Mouse (Mus musculus) frontal cortex, adult 2 months (tissue): Measurements from ENCODE around the gene Hhex. TPM values are rescaled to one million over a fixed set of nuclear protein-coding genes. Genes with fewer than 3 reads are reported as not detected.

ENCODE experiments used
- DNase-seq, 2 experiments: peaks; one replicate each; pipeline ENCODE4 v3.0.0; 2022; ENCODE audit warnings: low spot score in 1 of 2; ENCODE audit errors: extremely low spot score in 1 of 2
- polyA plus RNA-seq: library from polyadenylated mRNA; depleted of rRNA; stranded (reverse); fragments of >200 nt; gene quantifications from 2 replicates; pipeline ENCODE4 v1.2.3, GENCODE M21; 2012; rRNA removed

The Hhex gene
- polyA plus RNA-seq, 1 experiment: 3.1 TPM

GRCm38 (mm10) chr19:37448212-37448611, 13.6 kb downstream of the Hhex start:
- no peak for DNase-seq

- DNase-seq: no peak
Measured at GRCm38 (mm10) chr19:37449246-37449645, 14.6 kb downstream of the Hhex start.

GRCm38 (mm10) chr19:37455528-37455927, 20.9 kb downstream of the Hhex start:
- no peak for DNase-seq

- DNase-seq: no peak
Measured at GRCm38 (mm10) chr19:37455961-37456360, 21.4 kb downstream of the Hhex start.

- no peak for DNase-seq
Measured at GRCm38 (mm10) chr19:37458013-37458412, 23.4 kb downstream of the Hhex start.

DNA sequence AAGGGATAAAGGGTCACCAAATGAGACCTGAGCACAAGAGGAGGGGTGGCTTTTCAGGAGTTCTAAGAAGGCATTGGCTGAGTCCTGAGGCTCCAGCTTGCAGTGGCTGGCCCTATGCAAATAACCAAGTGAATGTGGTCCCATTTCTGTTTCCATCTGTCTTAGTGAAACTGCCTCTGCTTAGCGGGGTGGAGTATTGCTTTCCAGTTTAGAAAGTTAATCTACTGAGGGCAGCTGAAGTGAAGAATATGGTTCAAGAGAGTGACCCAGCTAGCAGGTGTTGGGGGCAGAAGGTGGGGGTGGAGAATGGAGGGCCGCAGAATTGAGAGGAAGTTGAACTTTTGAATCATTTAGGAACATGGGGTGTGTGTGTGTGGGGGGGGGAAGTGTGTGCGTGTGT, 31.8 kb downstream of the Hhex start:
- DNase-seq: no peak

DNA sequence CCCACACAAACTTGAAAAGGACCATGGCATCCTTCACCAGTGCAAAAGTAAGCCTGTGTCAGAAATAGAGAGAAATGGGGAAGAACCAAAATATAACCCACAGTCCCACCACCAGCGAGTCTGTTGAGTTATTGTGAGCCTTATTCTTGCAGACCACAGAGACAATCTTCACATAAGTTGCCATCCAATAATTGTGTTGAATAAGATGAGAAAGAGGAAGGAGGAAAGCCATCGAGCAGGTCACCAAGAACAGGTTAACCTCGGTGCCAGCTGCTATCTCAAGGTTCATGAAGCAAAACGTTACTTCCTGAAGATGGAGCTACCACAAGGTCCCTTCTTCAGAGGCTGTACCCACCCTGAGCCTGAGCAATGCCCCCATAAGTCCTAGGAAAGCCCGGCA, 32.4 kb downstream of the Hhex start:
- DNase-seq: no peak

GRCm38 (mm10) chr19:37468841-37469566, 34.4 kb downstream of the Hhex start:
- DNase-seq: no peak

DNA sequence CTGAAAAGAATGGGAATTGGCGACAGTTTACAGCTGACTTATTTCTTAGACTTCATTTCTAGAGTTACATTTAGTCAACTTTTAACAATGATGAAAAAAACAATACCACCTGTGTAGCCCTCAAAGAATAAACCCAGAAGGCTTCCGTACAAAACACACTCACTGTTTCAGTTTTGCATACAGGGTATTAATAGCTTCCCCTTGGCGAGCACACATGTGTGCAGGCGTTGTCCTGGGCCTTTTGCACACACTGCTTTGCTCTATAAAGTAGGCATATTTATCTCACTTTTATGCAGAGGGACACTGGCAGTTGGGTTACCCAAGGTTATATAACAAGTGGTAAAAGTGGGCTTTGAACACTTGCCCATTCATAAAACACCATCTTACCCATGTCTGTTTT, 37.1 kb downstream of the Hhex start:
- no peak for DNase-seq

GRCm38 (mm10) chr19:37472589-37472988, 38.0 kb downstream of the Hhex start:
- DNase-seq: no peak

DNA sequence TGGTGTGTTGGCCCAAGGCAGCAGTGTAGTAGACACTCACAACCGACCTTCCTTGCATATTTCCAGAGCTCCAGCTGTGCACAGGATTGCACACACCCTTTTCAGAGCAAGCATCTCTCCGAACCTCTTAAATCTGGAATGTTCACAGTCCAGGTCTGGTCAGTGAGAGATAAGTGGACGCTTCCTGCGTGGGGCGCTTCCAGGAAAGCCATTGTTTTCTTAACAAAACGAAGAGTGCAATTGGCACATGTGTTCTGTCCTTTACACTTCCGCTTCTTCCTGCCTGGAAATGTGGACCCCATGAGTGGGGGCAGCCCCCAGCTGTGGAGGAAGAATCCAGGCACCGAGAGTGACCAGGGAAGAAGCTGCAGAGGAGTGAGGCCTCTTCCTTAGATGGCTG, 47.1 kb downstream of the Hhex start:
- no peak for DNase-seq

- DNase-seq: no peak
Measured at GRCm38 (mm10) chr19:37482556-37483187, 48.1 kb downstream of the Hhex start.

- no peak for DNase-seq
Measured at GRCm38 (mm10) chr19:37484787-37485186, 50.2 kb downstream of the Hhex start.

DNA sequence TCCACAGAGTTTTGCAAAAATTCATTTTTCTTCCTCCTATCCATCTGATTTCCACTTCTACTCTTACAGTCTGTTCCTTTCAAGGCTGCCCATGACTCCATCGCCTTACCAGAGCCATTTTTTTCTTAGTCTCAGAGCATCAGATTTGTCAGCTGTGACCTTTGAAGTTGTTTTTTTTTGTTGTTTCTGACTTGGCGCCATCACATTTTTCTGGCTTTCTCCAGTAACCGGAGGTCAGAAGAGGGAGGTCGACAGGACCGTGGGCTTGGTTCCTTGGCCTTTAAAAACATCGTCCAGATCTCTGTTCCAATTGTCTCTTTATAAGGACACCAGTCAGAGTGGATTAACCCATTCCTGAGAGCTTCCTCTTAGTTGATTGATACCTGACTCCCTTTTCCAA, 52.2 kb downstream of the Hhex start:
- no peak for DNase-seq

DNA sequence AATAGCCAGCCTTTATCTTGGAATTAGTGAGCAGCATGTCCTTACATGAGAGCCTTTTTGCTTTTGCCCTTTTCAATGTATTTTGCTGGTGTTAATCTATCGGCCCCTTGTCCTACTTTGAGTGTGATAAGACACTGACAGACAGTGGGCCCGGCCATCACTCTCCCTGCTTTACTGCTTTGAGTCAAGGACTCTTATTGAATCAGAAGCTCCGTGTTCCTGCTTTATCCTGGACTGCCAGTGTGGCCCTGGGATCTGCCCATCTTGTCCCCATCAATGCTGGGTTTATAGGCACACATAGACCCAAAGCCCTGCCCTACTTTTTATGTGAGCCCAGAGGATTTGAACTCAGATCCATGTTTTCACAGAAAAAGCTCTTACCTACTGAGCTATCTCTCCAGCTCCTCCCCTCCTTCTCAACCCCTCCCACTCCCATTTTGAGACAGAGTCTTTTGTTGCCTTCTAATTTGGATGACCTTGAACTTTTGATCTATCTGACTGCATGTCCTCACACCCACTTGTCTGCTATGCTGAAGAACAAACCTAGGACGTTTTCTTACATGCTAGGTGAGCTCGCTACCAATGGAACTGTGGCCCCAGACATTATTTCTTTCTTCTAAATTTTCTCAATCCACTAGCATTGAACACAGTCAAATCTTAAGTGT, 53.3 kb downstream of the Hhex start:
- no peak for DNase-seq

DNA sequence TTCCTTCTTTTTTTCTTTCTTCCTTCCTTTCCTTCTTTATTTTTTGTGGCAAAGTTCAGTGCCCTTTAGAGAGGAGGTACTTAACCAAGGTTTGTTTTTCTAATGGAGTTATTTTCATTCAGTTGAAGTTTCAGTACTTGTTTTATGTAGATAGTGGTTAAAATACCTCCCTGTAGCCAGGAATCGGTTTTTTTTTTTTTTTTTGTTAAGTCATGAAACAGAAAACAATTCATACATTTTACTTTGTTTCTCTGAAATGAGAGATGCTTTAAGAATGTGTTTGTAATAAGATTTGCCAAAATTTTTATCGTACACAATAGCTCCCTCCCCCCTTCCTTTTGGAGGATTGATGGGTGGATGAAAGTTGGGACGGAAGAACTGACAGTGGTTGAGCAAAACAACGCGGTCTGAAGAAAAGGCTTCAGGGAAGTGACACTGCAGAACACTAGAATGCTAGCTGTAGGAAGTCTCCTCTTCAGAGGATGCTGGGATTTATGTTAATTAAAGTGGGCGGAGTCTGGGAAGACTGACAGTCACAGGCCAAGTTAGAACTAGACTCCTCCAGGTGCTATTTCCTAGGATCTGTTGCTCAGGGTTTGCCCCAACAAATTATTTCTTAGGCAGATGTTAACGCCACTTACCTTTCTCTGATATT, 54.1 kb downstream of the Hhex start:
- DNase-seq: no peak

Other genes with a start within 250 kb of the Hhex start
- gene March5, start 227.3 kb upstream of the Hhex start, polyA plus RNA-seq: 67.7 and 70.6 TPM in 2 replicates
- gene Cpeb3, start 226.2 kb upstream of the Hhex start, polyA plus RNA-seq: 35.2 and 39.6 TPM in 2 replicates
- 25.5 and 28.9 TPM in 2 replicates for gene Ide, start 97.0 kb upstream of the Hhex start, polyA plus RNA-seq
- gene Kif11, start 58.4 kb upstream of the Hhex start, polyA plus RNA-seq: 0.97 and 1.3 TPM in 2 replicates
- gene Exoc6, start 115.6 kb downstream of the Hhex start, polyA plus RNA-seq: 20.0 and 21.5 TPM in 2 replicates